Mouse (Mus musculus): ENCODE measurements at regions not wholly inside any gene's neighbourhood (a gene's known extent, or its start where the extent isn't known, plus 50 kb on each side); places are given as distances from the start of the nearest gene placed in this dataset.

DNA sequence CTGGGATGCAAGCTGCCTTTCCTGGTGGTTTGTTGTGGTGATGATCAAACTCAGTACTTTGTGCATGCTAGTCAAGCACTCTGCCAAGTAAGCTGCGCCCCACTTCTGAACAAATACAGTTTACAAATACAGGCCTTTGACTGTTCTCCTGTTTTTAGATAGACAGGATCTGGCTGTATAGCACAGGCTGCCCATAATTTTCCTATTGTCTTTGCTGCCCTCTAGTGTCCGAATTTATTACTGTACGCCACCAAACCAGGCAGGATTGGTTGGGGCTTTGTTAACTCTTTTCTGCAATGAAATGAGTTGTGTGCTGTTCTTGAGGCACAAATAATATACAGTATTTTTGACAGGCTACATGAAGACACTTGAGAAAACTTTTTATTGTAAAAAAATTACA lies 54.8 kb upstream of the Lrch2 start:
- TF ChIP-seq ZC3H11A (IDR thresholded peaks at IDR 0.05; ENCODE audit: borderline replicate concordance, low read depth, low read length) (peak; percentile 62; the same call in 1 of the 2 replicates), CHD2 (IDR thresholded peaks at IDR 0.05; ENCODE audit: low read depth, low read length) (no peak), MAFK (IDR thresholded peaks at IDR 0.05; ENCODE audit: insufficient read depth, low read depth, low read length) (no peak), HCFC1 (IDR thresholded peaks at IDR 0.05; ENCODE audit: borderline replicate concordance, insufficient read depth, low read length) (no peak), ZNF384 (IDR thresholded peaks at IDR 0.05; ENCODE audit: low read depth, low read length) (no peak)
